Mouse (Mus musculus) thymus, adult 2 months (tissue): Measurements from ENCODE around the gene F9. TPM values are rescaled to one million over a fixed set of nuclear protein-coding genes. Genes with fewer than 3 reads are reported as not detected.

Source experiments
- DNase-seq: peaks from one replicate; pipeline ENCODE4 v3.0.0; 2021
- H3K27ac ChIP-seq: fragments of 200-500 bp; 2 replicates; pipeline ENCODE4 v1.5.1; 2012; ENCODE audit warnings: low read length, control low read depth; ENCODE audit not compliant: control insufficient read depth, insufficient read depth
- H3K27me3 ChIP-seq: fragments of 200-500 bp; 2 replicates; pipeline ENCODE4 v1.6.1; 2012; ENCODE audit warnings: mild to moderate bottlenecking, low read length, moderate library complexity, mixed read lengths; ENCODE audit not compliant: control insufficient read depth, insufficient read depth
- H3K36me3 ChIP-seq: fragments of 200-500 bp; 2 replicates; pipeline ENCODE4 v1.6.1; 2012; ENCODE audit warnings: mild to moderate bottlenecking, low read length, moderate library complexity; ENCODE audit not compliant: control insufficient read depth, insufficient read depth
- H3K4me1 ChIP-seq: fragments of 200-500 bp; replicated peaks from 2 replicates; pipeline ENCODE4 v1.6.1; 2012; ENCODE audit warnings: low read length; ENCODE audit not compliant: control insufficient read depth, insufficient read depth
- H3K4me3 ChIP-seq: fragments of 200-500 bp; 2 replicates; pipeline ENCODE4 v1.5.1; 2012; ENCODE audit warnings: mild to moderate bottlenecking, low read length, control low read depth, moderate library complexity; ENCODE audit not compliant: control insufficient read depth, insufficient read depth
- CTCF ChIP-seq: fragments of 200-500 bp; IDR thresholded peaks from 2 replicates; pipeline ENCODE4 v1.5.1; 2012; ENCODE audit warnings: mild to moderate bottlenecking, control low read depth, low read length, moderate library complexity, borderline replicate concordance; ENCODE audit not compliant: control insufficient read depth, poor library complexity, insufficient read depth; ENCODE audit errors: extremely low read depth
- POLR2A ChIP-seq: fragments of 200-500 bp; IDR thresholded peaks from 2 replicates; pipeline ENCODE4 v1.6.1; 2012; ENCODE audit warnings: mild to moderate bottlenecking, low read length, control low read depth, moderate library complexity; ENCODE audit not compliant: control insufficient read depth, poor library complexity, insufficient read depth; ENCODE audit errors: extremely low read depth
- WGBS: fragments of 180-500 bp; shearing (Covaris S2); methylation state at CpG from one replicate; pipeline ENCODE4 v1.1.7; 2018; 5-methylcytosine and 5-hydroxymethylcytosine counted together
- polyA plus RNA-seq: library from polyadenylated mRNA; depleted of rRNA; stranded (reverse); fragments of >200 nt; gene quantifications from 2 replicates; pipeline ENCODE4 v1.2.3, GENCODE M21; 2012; rRNA removed

F9 gene
- polyA plus RNA-seq, 1 experiment = 0.04 TPM

DNA sequence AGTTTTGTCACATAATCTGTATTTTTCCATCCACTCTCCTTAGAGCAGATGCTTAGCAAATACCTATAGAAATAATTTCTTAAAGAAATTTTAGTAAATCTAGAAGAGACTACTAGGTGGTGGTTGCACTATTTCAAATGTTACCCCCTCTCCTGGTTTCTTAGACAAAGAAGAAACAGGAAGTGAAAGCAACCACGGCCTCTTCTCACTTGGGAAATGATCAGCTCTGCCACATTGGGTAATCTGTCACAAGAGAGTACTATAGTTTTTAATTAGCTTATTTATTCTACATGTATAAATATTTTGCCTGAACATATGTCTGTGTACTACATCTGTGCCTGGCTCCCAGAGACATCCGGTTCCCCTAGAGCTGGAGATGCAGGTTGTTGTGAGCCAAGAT is 22.3 kb downstream of the F9 start:
- no peak overlapping the region for H3K4me3 ChIP-seq
- H3K36me3 ChIP-seq = no peaks in the 10 kb centered on the region
- H3K27ac ChIP-seq = no peak overlapping the region
- no peaks in the 10 kb centered on the region for H3K4me1 ChIP-seq
- WGBS = 64% methylated on average over 2 of the region's 2 CpGs
- TF ChIP-seq CTCF (no peak), POLR2A (no peak)
- no peaks in the 10 kb centered on the region for H3K27me3 ChIP-seq
- no peak for DNase-seq

GRCm38 (mm10) chrX:60026654-60027053 is 27.4 kb downstream of the F9 start:
- Histone ChIP-seq H3K4me3 (no peak overlapping the region), H3K27me3 (no peaks in the 10 kb centered on the region), H3K36me3 (no peaks in the 10 kb centered on the region), H3K27ac (no peak overlapping the region), H3K4me1 (no peaks in the 10 kb centered on the region)
- 7% methylated on average over 3 of the region's 3 CpGs for WGBS
- DNase-seq = peak; percentile 3
- TF ChIP-seq CTCF = no peak
- TF ChIP-seq POLR2A = no peak

DNA sequence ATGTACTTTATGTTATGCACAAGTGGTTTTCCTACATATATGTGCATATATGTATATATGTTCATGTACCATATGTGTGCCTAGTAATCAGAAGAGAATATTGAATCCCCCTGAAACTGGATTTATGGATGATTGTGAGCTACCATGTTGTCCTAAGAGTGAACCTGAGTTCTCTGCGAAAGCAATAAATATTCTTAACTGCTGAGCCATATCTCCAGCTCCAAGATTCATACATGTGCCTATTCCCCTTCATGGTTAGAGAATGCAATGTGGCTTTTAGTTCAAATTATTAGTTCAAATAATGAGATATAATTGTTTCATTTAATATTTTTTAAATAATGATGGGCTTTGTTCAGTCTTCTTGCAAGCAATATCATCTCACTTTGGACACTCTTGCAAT is 55.5 kb downstream of the F9 start:
- Histone ChIP-seq H3K36me3 (no peaks in the 10 kb centered on the region), H3K4me3 (no peak overlapping the region), H3K27me3 (no peaks in the 10 kb centered on the region), H3K4me1 (no peaks in the 10 kb centered on the region), H3K27ac (no peak overlapping the region)
- TF ChIP-seq POLR2A (no peak), CTCF (no peak)
- DNase-seq = no peak
- 100% methylated on average over 1 of the region's 1 CpGs for WGBS

DNA sequence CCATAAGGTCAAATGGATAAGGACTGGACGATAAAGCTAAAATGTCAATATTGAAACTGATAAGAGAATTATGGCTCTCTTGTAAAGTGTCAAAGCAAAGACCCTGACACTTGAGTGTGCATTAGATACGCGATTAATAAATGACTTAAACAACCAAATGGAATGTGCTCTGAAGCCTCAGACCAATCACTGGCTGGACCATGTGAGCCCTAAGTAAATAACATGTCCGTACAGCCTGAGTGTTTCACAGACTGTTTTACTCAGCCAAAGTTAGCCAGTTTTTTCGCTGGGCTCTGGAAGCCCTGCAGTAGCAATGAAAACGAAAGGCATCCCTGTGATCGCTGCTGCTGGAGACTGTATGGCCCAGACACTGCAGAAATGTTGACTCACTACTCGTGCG is 55.9 kb downstream of the F9 start:
- WGBS = 96% methylated on average over 9 of the region's 9 CpGs
- Histone ChIP-seq H3K4me3 (no peak overlapping the region), H3K27me3 (no peaks in the 10 kb centered on the region), H3K36me3 (no peaks in the 10 kb centered on the region), H3K4me1 (no peaks in the 10 kb centered on the region), H3K27ac (no peak overlapping the region)
- no peak for DNase-seq
- no peak for TF ChIP-seq CTCF
- TF ChIP-seq POLR2A = no peak

GRCm38 (mm10) chrX:60075359-60075758 is 76.1 kb downstream of the F9 start:
- Histone ChIP-seq H3K27ac (no peak overlapping the region), H3K4me1 (no peaks in the 10 kb centered on the region), H3K4me3 (no peak overlapping the region), H3K27me3 (no peaks in the 10 kb centered on the region), H3K36me3 (no peaks in the 10 kb centered on the region)
- 86% methylated on average over 1 of the region's 1 CpGs for WGBS
- DNase-seq = no peak
- TF ChIP-seq POLR2A (no peak), CTCF (no peak)

Other genes starting within 250 kb of the F9 start
- gene Mcf2, start 179.6 kb downstream of the F9 start, polyA plus RNA-seq = not detected in 2 replicates